Mouse (Mus musculus) monocyte, adult 59 days (primary cell): ENCODE measurements around the gene Mrpl24. TPM values are rescaled to one million over a fixed set of nuclear protein-coding genes. Genes with fewer than 3 reads are reported as not detected.

ENCODE experiments used
- total RNA-seq, 2 experiments: library from RNA; stranded (reverse); gene quantifications; one replicate each; pipeline ENCODE4 v1.2.4; 2023

Mrpl24 gene
- 10 to 100 TPM; 91.3 to 92.4 TPM for total RNA-seq

GRCm38 (mm10) chr3:87919336-87920108, at the start of gene Mrpl24:
Gene Mrpl24 (plus strand): TSS chr3:87919506.

GRCm38 (mm10) chr3:87885281-87886003, 33.9 kb upstream of the Mrpl24 start, which contains the start of gene Prcc:
Gene Prcc (minus strand): TSS chr3:87885608.

DNA sequence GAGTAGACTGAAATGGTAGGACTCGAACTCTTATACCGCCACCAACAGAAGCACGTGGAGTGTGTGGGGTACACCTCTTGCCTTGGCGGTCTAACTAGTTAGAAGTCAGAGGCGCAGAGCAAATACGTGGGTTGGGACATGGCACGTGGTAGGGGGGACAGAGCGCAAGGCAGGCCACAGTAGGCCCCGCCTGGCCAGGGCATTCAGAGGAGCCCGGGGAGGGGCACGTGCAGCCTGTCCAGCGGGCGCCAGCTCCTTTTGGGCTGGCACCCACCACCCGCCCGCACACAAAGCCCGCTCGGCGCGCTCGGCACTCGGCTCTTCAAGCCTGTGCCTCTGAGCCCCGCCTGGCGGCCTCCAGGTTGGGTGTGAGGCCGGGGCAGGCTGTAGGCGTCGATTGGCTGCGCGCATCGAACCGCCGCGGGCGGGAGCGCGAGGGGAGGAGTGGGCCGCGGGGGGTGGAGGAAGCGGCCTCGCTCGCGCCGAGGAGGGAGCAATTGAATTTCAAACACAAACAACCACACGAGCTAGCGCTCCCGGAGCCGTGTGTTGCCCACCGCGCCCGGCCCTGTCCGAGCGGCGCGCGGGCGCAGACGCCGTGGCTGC, 13.3 kb upstream of the Mrpl24 start, which contains the start of gene Hdgf:
Gene Hdgf (plus strand): TSS at position 442 of the 606 bp plus-strand sequence.

GRCm38 (mm10) chr3:87930078-87930795, 10.9 kb downstream of the Mrpl24 start, which contains the start of the genes Isg20l2 and Rrnad1:
Gene Isg20l2 (plus strand): TSS chr3:87930314.
Gene Rrnad1 (minus strand): TSS chr3:87930717.

GRCm38 (mm10) chr3:87948378-87949265, 29.3 kb downstream of the Mrpl24 start, which contains the start of gene Crabp2:
Gene Crabp2 (plus strand): TSS chr3:87948666.

GRCm38 (mm10) chr3:87970939-87971488, 51.7 kb downstream of the Mrpl24 start, which contains the start of gene Nes:
Gene Nes (plus strand): TSS chr3:87971078.

Other genes with a start within 250 kb of the Mrpl24 start
- gene Lrrc71, start 170.9 kb upstream of the Mrpl24 start, total RNA-seq = not detected
- not detected for gene Ntrk1, start 124.3 kb upstream of the Mrpl24 start, total RNA-seq
- not detected for gene Insrr, start 122.6 kb upstream of the Mrpl24 start, total RNA-seq
- gene Pear1, start 95.2 kb upstream of the Mrpl24 start, total RNA-seq = 1 to 10 TPM in 1 of 2 experiments, under 1 TPM in 1; 0.81 to 1.4 TPM
- 1 to 10 TPM in 1 of 2 experiments, under 1 TPM in 1; 0.79 to 1.8 TPM for gene Sh2d2a, start 72.8 kb upstream of the Mrpl24 start, total RNA-seq
- 10 to 100 TPM; 36.3 to 37.0 TPM for gene Prcc, start 33.9 kb upstream of the Mrpl24 start, total RNA-seq
- 10 to 100 TPM; 88.9 to 90.8 TPM for gene Hdgf, start 13.2 kb upstream of the Mrpl24 start, total RNA-seq
- gene Isg20l2, start 10.8 kb downstream of the Mrpl24 start, total RNA-seq = 10 to 100 TPM; 37.4 to 39.6 TPM
- 10 to 100 TPM; 16.2 to 17.6 TPM for gene Rrnad1, start 11.2 kb downstream of the Mrpl24 start, total RNA-seq
- gene Crabp2, start 29.2 kb downstream of the Mrpl24 start, total RNA-seq = 1 to 10 TPM in 1 of 2 experiments, under 1 TPM in 1; 0.88 to 2.1 TPM
- under 1 TPM; 0.16 to 0.18 TPM for gene Nes, start 51.6 kb downstream of the Mrpl24 start, total RNA-seq
- not detected for gene Bcan, start 80.7 kb downstream of the Mrpl24 start, total RNA-seq
- gene Hapln2, start 108.1 kb downstream of the Mrpl24 start, total RNA-seq = not detected
- gene Gpatch4, start 123.6 kb downstream of the Mrpl24 start, total RNA-seq = 1 to 10 TPM; 4.7 to 4.8 TPM
- 10 to 100 TPM; 30.1 to 38.1 TPM for gene Naxe, start 139.0 kb downstream of the Mrpl24 start, total RNA-seq
- not detected for gene Ttc24, start 158.8 kb downstream of the Mrpl24 start, total RNA-seq
- under 1 TPM; 0.68 to 0.91 TPM for gene Iqgap3, start 162.5 kb downstream of the Mrpl24 start, total RNA-seq
- gene Mef2d, start 222.9 kb downstream of the Mrpl24 start, total RNA-seq = 100 to 1,000 TPM; 186 to 217 TPM